28 mouse cellular contexts compared by ENCODE assay signal in the genomic region with DNA sequence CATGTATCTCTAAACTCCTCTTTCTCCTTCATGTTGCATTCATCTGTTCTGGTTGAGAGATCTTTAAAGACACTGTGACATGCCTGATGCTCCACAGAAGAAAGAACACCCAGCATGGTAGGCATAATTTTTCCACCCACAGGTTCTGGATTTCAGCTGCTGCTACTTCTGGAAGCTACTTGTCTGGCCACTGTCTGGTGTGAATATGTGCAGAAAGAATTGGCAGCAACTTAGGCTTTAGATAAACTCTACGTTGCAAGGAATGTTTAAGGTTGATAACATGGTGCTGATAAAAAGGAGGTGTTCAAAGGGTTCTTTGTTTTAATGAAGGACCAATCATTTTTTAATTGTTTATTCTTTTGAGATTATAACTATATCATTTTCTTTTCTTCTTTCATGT.
DNase-seq lines count a peak whose midpoint lies in the region; ATAC-seq and TF ChIP-seq lines count a peak whose summit lies in the region.
"Had no signal": no experiment of that assay in that cellular context is flagged by ENCODE, and none has a peak within 500 bp of the region (broad histone marks: within the 10 kb centered on the region; RNA-seq: fewer than 3 reads in every experiment).

No protein-coding gene starts in this region.

- H3K36me3 ChIP-seq in MEL (ENCODE audit: control insufficient read depth in 1 of 2, insufficient read depth in 2 of 2, low read length in 2 of 2), result peaks cover 0 to 26% of the 10 kb centered on the region in 2 experiments; a peak in 2 of 4 replicates
- no peaks in the 10 kb centered on the region for H3K36me3 ChIP-seq in kidney, embryonic 16.5 days (ENCODE audit: insufficient read depth, low read length)
- H3K36me3 ChIP-seq in liver, postnatal 0 days (replicated peaks; ENCODE audit: insufficient read depth, low read length), result no peaks in the 10 kb centered on the region
- H3K36me3 ChIP-seq: heart, embryonic 13.5 days; hindbrain, embryonic 15.5 days; kidney, embryonic 15.5 days; limb, embryonic 12.5 days; liver, embryonic 15.5 days; lung, embryonic 15.5 days; midbrain, embryonic 10.5 days; midbrain, embryonic 15.5 days; neural tube, embryonic 15.5 days had no signal

- no peak for TF ChIP-seq RAD21 in MEL (IDR thresholded peaks at IDR 0.05; ENCODE audit: low read depth, low read length)

- H3K4me1 ChIP-seq in MEL (ENCODE audit: control insufficient read depth in 1 of 2, insufficient read depth in 2 of 2, low read length in 2 of 2), result peaks cover 5 to 17% of the 10 kb centered on the region in 2 experiments
- H3K4me1 ChIP-seq in kidney, embryonic 16.5 days (ENCODE audit: insufficient read depth, low read length), result no peaks in the 10 kb centered on the region
- no peaks in the 10 kb centered on the region for H3K4me1 ChIP-seq in liver, postnatal 0 days (ENCODE audit: insufficient read depth)
- H3K4me1 ChIP-seq: heart, embryonic 13.5 days; hindbrain, embryonic 15.5 days; kidney, embryonic 15.5 days; limb, embryonic 12.5 days; liver, embryonic 15.5 days; lung, embryonic 15.5 days; midbrain, embryonic 10.5 days; midbrain, embryonic 15.5 days; neural tube, embryonic 15.5 days had no signal

- no peak for TF ChIP-seq CTCF in MEL (IDR thresholded peaks at IDR 0.05 in 2 of 3, conservative IDR thresholded peaks at IDR 0.05 in 1 of 3; ENCODE audit: control insufficient read depth in 1 of 3, insufficient read depth in 1 of 3, low read depth in 2 of 3, low read length in 3 of 3, poor library complexity in 1 of 3, severe bottlenecking in 1 of 3)
- no peak for TF ChIP-seq CTCF in liver, postnatal 0 days (IDR thresholded peaks at IDR 0.05; ENCODE audit: low read depth)

- no peak for ATAC-seq in kidney, embryonic 16.5 days (ENCODE audit: low FRiP score, low TSS enrichment)
- ATAC-seq in liver, postnatal 0 days, result no peak
- ATAC-seq: CD4-positive, CD25-positive, alpha-beta regulatory T cell, adult 4 months; forebrain, embryonic 16.5 days; inflammation-experienced regulatory T-cells, adult 6 months; midbrain, embryonic 15.5 days had no signal

- no peaks in the 10 kb centered on the region for H3K79me2 ChIP-seq in MEL (ENCODE audit: control insufficient read depth, insufficient read depth, low read length, poor library complexity)

- no peaks in the 10 kb centered on the region for H3K9me3 ChIP-seq in MEL (replicated peaks; ENCODE audit: insufficient read depth, low read length)
- H3K9me3 ChIP-seq in kidney, embryonic 16.5 days (ENCODE audit: low read length), result peaks cover 3% of the 10 kb centered on the region
- H3K9me3 ChIP-seq in liver, postnatal 0 days (ENCODE audit: low read length), result peaks cover 7% of the 10 kb centered on the region; the same call in 1 of the 2 replicates
- H3K9me3 ChIP-seq: liver, embryonic 15.5 days; lung, embryonic 15.5 days; midbrain, embryonic 15.5 days had no signal

- WGBS in kidney, embryonic 16.5 days, result 80% methylated on average over 1 of the region's 1 CpGs
- 48% methylated on average over 1 of the region's 1 CpGs for WGBS in liver, postnatal 0 days (ENCODE audit: insufficient replicate concordance)

- DNase-seq in layer of hippocampus, adult 18-20 months (ENCODE audit: low spot score in 2 of 2), result peak; percentile 11 to 29
- no peak for DNase-seq in layer of hippocampus, postnatal 25 days (ENCODE audit: extremely low spot score in 1 of 2, low spot score in 1 of 2)
- peak; percentile 49 for DNase-seq in MEL (ENCODE audit: low read depth, low spot score)
- DNase-seq in frontal cortex, postnatal 36 days (ENCODE audit: low spot score in 2 of 2), result peak; percentile 8 to 64
- DNase-seq in left cerebral cortex, postnatal 14 days (ENCODE audit: low spot score in 2 of 2), result peak; percentile 4 to 42
- no peak for DNase-seq in spleen, postnatal 4 days (ENCODE audit: low spot score in 2 of 2)
- DNase-seq in liver, postnatal 0 days, result no peak
- DNase-seq: adrenal gland, postnatal 36 days; cerebellum, adult 2 months; cerebellum, postnatal 14 days; heart, postnatal 10 days; kidney, adult 11 months; kidney, postnatal 4 days; retina, postnatal 1 day had no signal

- no peak overlapping the region for H3K9ac ChIP-seq in MEL (ENCODE audit: control insufficient read depth, low read depth, low read length, poor library complexity, severe bottlenecking)
- no peak overlapping the region for H3K9ac ChIP-seq in kidney, embryonic 16.5 days (replicated peaks; ENCODE audit: low read length)
- H3K9ac ChIP-seq in liver, postnatal 0 days (replicated peaks), result no peak overlapping the region
- H3K9ac ChIP-seq: heart, embryonic 13.5 days; hindbrain, embryonic 15.5 days; kidney, embryonic 15.5 days; limb, embryonic 12.5 days; liver, embryonic 15.5 days; lung, embryonic 15.5 days; midbrain, embryonic 15.5 days; neural tube, embryonic 15.5 days had no signal

- TF ChIP-seq POLR2A in MEL (IDR thresholded peaks at IDR 0.05; ENCODE audit: control insufficient read depth in 1 of 2, insufficient read depth in 1 of 2, low read depth in 1 of 2, low read length in 2 of 2, poor library complexity in 1 of 2), result no peak

- H3K27me3 ChIP-seq in MEL (ENCODE audit: control insufficient read depth in 1 of 2, insufficient read depth in 2 of 2, low read length in 2 of 2), result no peaks in the 10 kb centered on the region
- no peaks in the 10 kb centered on the region for H3K27me3 ChIP-seq in kidney, embryonic 16.5 days (ENCODE audit: insufficient read depth, low read length)
- H3K27me3 ChIP-seq in liver, postnatal 0 days (ENCODE audit: insufficient read depth, low read length), result no peaks in the 10 kb centered on the region
- H3K27me3 ChIP-seq: heart, embryonic 13.5 days; hindbrain, embryonic 15.5 days; kidney, embryonic 15.5 days; limb, embryonic 12.5 days; liver, embryonic 15.5 days; lung, embryonic 15.5 days; midbrain, embryonic 15.5 days; neural tube, embryonic 15.5 days had no signal

- intact Hi-C loops in left cerebral cortex, postnatal 14 days (cut with DNase I), result no loop called here

- no peak overlapping the region for H3K4me3 ChIP-seq in MEL (ENCODE audit: control insufficient read depth in 1 of 2, insufficient read depth in 1 of 2, low read depth in 2 of 2, low read length in 2 of 2)
- H3K4me3 ChIP-seq in kidney, embryonic 16.5 days (ENCODE audit: low read length), result no peak overlapping the region
- H3K4me3 ChIP-seq in liver, postnatal 0 days (ENCODE audit: low read depth, low read length), result no peak overlapping the region
- H3K4me3 ChIP-seq: erythroblast, embryonic 14.5 days; heart, embryonic 13.5 days; hindbrain, embryonic 15.5 days; kidney, embryonic 15.5 days; limb, embryonic 12.5 days; liver, embryonic 15.5 days; lung, embryonic 15.5 days; midbrain, embryonic 10.5 days; midbrain, embryonic 15.5 days; neural tube, embryonic 15.5 days had no signal

- TF ChIP-seq EP300 in MEL (IDR thresholded peaks at IDR 0.05; ENCODE audit: low read depth in 1 of 2, low read length in 2 of 2), result peak; percentile 91
- no peak for TF ChIP-seq EP300 in liver, postnatal 0 days (IDR thresholded peaks at IDR 0.05; ENCODE audit: low read depth)

- no peak overlapping the region for H3K4me2 ChIP-seq in kidney, embryonic 16.5 days (replicated peaks; ENCODE audit: low read depth, low read length)
- H3K4me2 ChIP-seq in liver, postnatal 0 days (ENCODE audit: low read depth, low read length), result no peak overlapping the region
- H3K4me2 ChIP-seq: heart, embryonic 13.5 days; hindbrain, embryonic 15.5 days; kidney, embryonic 15.5 days; limb, embryonic 12.5 days; liver, embryonic 15.5 days; lung, embryonic 15.5 days; midbrain, embryonic 15.5 days; neural tube, embryonic 15.5 days had no signal

- H3K27ac ChIP-seq in MEL (ENCODE audit: control insufficient read depth, low read depth, low read length), result no peak overlapping the region
- no peak overlapping the region for H3K27ac ChIP-seq in kidney, embryonic 16.5 days (ENCODE audit: low read length)
- no peak overlapping the region for H3K27ac ChIP-seq in liver, postnatal 0 days (ENCODE audit: low read depth)
- H3K27ac ChIP-seq: heart, embryonic 13.5 days; hindbrain, embryonic 15.5 days; kidney, embryonic 15.5 days; limb, embryonic 12.5 days; liver, embryonic 15.5 days; lung, embryonic 15.5 days; midbrain, embryonic 10.5 days; midbrain, embryonic 15.5 days; neural tube, embryonic 15.5 days had no signal

TF ChIP-seq in MEL, 35 proteins besides CTCF, POLR2A, EP300 and RAD21 (continues in another document):
- TF ChIP-seq POLR2AphosphoS2 (IDR thresholded peaks at IDR 0.05; ENCODE audit: low read length) (no peak), TCF12 (IDR thresholded peaks at IDR 0.05; ENCODE audit: low read depth, low read length) (peak; percentile 90), ZKSCAN1 (IDR thresholded peaks at IDR 0.05; ENCODE audit: low read depth, low read length) (no peak), UBTF (IDR thresholded peaks at IDR 0.05; ENCODE audit: borderline replicate concordance, insufficient read depth, low read depth, low read length) (no peak), ZNF384 (IDR thresholded peaks at IDR 0.05; ENCODE audit: low read depth, low read length) (peak; percentile 63; the same call in 1 of the 2 replicates), E2F4 (IDR thresholded peaks at IDR 0.05; ENCODE audit: borderline replicate concordance, low read depth, low read length) (no peak), ETS1 (IDR thresholded peaks at IDR 0.05; ENCODE audit: low read depth, low read length) (peak; percentile 78), MAZ (IDR thresholded peaks at IDR 0.05; ENCODE audit: low read depth, low read length) (no peak), RCOR1 (IDR thresholded peaks at IDR 0.05; ENCODE audit: low read depth, low read length) (peak; percentile 84), USF2 (IDR thresholded peaks at IDR 0.05; ENCODE audit: borderline replicate concordance in 1 of 2, insufficient read depth in 1 of 2, low read depth in 1 of 2, low read length in 2 of 2) (no peak), SIN3A (IDR thresholded peaks at IDR 0.05; ENCODE audit: low read length) (no peak; the same call in 1 of the 2 replicates), ZC3H11A (IDR thresholded peaks at IDR 0.05; ENCODE audit: low read depth, low read length) (no peak), NELFE (IDR thresholded peaks at IDR 0.05; ENCODE audit: low read depth, low read length) (no peak), NRF1 (IDR thresholded peaks at IDR 0.05; ENCODE audit: insufficient read depth, low read depth, low read length, poor library complexity, severe bottlenecking) (no peak), MYC (IDR thresholded peaks at IDR 0.05; ENCODE audit: low read depth, low read length) (no peak), MEF2A (IDR thresholded peaks at IDR 0.05; ENCODE audit: extremely low read depth, insufficient replicate concordance, low read depth, low read length, poor library complexity, severe bottlenecking) (no peak), MAX (IDR thresholded peaks at IDR 0.05; ENCODE audit: low read length) (no peak), CHD1 (IDR thresholded peaks at IDR 0.05; ENCODE audit: low read depth, low read length) (no peak), GATA1 (IDR thresholded peaks at IDR 0.05; ENCODE audit: low read depth, low read length) (peak; percentile 93), POLR2AphosphoS5 (IDR thresholded peaks at IDR 0.05; ENCODE audit: borderline replicate concordance, low read depth, low read length) (no peak), CHD2 (IDR thresholded peaks at IDR 0.05; ENCODE audit: low read length) (no peak)

Comparison
In these comparisons a context has a peak if more than half of its experiments do, and no peak if none do; other contexts are left out.
1. DNase-seq: peak in layer of hippocampus, adult 18-20 months (2 of 2), MEL (single experiment), frontal cortex, postnatal 36 days (2 of 2) and left cerebral cortex, postnatal 14 days (2 of 2); none in layer of hippocampus, postnatal 25 days (0 of 2), spleen, postnatal 4 days (0 of 2) and liver, postnatal 0 days (single experiment).